Mouse (Mus musculus): ENCODE measurements around the gene Xrn1.
"Not testable (repeated sequence)": the region's sequence is repeated elsewhere in the genome, so short reads cannot be mapped to it uniquely, and the experiment has no call there.

Gene Xrn1

DNA sequence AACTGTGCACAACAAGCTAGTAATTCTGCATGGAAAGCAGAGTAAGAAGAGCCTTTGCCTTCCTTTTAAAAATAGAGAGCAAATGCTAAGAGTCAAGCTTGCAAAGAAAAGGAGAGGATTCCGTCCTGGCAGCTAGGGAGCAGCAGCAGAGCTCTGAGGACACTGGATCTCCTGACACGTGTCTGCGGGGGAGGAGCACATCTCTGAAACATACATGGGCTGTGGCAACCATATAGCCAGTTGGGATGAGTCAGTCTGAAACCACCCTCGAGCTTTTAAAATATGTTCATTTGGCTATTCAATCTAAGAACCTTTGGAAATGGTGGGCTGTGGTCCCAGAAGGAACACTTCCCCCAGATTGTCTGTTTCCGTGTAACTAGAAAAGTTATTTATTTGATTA lies 100.3 kb downstream of the Xrn1 start:
- no peak for DNase-seq

DNA sequence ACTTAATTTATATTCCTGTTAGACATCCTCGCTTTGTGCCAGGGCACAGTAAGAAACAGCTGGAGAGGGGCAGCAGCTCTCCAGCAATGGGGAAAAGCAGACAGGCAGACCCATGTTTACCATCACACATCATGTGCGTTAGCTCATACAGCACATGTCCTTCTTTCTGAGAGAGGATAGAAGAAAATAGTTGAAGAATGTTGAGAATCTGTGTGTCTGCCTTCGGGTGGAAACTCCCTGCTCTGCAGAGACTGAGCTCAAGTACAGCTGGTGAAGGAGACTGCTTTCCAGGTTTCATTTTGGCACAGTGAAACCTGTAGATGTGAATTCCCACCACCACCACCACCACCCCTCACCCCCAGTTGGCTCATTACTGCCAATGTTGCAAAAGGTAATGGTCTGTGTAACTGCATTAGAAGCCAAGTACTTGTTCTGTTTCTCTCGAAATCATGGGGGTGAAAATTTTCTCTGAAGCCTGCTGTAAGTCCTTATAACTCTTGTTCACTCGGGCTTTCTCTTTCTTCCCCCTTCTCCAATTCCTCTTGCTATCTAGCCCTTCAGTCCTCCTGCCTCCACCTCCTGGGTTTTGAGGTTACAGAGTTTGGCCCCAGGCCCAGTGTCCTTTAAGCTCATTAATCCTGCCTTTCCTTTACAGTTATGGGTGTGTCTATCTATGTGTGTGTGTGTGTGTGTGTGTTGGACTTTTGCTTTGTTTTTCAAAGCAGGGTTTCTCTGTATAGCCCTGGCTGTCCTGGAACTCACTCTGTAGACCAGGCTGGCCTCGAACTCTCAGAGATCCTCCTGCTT lies 102.1 kb downstream of the Xrn1 start:
- no peak for DNase-seq

DNA sequence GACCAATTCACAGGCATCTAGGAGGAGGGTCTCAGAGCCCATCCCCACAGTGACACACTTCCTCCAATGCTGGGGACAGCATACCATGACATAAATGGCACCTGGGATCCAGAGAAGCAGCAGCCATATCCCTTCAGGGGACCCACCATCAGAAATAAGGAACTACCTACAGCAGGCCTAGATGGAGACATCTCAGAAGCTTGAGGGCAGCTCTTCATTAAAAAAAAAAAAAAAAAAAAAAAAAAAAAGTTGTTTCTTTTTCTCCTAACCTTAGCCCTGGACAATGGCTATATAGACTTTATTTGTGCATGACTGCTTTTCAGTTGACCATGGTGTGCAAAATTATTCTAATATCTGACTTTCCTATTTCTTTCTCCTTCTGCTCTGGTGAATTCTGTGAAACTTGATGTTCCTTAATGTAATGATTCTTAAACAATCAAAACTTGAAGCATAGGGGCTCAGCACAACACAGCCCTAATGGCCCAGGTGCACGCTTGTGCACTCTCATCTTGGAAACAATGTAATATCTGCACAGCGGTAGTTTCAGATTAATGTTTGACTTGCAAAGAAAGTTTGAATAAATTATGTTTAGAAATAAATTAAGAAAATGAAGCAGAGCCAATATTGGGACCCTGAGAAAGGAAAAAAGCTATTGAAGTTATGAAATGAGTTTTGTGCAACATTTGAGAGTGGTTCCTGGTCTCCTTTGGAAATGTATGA lies 108.7 kb downstream of the Xrn1 start:
- no peak for DNase-seq

DNA sequence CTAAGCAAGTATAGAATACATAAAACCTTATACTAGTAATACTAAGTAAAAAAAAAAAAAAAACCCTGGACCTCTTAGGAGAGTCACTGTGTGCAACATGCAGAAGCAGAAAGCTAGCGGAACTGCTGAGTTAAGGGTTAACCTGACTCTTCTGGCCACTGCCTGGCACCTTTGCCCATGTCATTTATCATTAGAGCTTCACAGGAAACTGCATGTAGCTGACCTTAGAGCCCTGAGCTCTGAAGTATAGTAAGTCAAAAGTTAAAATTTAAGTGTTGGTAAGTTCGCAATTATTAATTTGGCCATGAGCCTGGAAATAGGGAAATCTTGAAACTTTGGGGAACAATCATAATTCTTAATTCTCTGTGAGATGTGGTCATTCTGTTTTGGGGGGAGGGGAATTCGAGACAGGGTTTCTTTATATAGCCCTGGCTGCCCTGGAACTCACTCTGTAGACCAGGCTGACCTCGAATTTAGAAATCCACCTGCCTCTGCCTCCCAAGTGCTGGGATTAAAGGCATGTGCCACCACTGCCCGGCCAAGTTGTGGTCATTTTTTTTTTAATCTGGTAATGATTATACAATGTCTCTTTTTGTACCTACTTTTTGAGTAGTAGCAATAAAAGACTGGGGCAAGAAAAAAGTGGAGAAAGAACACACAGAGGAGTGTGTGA lies 109.4 kb downstream of the Xrn1 start:
- DNase-seq: no peak

DNA sequence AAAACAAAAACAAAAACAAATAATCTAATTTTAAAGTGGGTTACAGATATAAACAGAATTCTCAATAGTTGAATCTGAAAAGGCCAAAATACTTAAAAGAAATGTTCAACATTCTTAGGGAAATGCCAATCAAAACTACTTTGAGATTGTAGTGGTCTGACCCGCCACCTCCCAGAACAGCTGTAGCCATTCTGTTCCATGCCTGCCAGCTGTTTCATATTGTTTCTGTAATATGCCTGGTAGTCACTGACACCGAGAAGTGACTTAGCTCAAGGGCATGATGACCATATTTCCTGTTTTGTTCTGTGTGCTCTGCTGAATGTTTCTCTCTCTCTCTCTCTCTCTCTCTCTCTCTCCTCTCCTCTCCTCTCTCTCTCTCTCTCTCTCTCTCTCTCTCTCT lies 112.9 kb downstream of the Xrn1 start:
- no peak for DNase-seq

DNA sequence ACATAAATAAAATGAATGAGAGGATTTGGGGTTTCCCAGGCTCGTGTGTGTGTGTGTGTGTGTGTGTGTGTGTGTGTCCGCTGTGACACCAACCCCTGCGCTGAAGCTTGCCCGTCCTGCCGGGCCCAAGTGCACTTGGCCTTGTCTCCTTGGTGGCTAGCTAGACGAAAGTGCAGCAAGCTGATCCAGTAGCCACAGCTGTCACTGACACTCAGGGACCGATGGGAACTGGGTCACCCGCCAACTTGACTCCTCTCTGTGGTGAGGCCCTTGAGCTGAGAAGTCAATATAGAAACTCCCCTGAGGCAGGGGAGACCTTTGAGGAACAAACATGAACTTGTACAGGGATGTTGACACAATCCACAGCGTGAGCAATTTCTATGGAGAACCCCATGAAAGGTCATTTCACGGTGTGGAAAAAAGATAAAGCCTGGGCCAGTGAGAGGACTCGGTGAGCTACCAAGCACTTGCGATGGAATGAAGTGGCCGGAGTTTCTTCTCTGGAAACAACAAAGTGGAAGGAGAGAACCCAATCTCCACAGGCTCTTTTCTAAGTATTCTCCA lies 124.3 kb downstream of the Xrn1 start:
- no peak for DNase-seq

DNA sequence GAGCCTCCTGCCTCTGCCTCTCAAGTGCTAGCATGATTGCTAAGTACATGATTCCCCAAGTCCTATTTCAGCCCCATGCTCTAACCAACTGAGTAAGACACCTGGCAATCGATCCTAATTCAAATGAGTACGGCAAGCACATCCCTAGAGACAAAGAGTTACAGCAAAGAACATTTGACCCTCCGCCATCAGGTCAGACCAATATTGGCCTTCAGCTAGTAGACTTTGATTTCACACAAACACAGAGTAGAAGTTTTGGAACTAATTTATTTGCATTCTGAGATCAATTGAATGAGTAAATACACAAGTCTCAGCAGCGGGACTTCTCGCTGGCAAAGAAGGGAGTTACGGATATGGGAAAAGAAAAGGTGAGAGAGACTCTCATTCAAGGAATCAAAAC lies 130.7 kb downstream of the Xrn1 start:
- DNase-seq: no peak

DNA sequence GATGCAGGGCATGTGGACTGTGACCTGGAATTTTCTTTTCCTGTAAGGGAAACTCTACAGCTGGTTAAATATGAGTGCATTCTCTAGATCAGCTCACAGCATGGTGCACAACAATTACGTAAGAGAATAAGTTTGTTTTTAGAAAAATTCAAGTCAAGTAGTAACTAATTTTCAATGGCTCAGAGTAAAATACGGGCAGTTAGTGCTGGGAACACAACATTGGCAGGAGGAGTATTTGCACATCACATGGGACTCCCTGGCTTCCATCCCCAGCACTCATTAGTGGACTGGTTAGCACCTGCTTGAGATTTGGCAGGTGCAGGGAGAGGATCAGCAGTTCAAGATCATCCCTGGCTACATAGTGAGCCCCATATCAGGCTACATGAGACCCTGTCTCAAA lies 133.1 kb downstream of the Xrn1 start:
- DNase-seq: no peak

DNA sequence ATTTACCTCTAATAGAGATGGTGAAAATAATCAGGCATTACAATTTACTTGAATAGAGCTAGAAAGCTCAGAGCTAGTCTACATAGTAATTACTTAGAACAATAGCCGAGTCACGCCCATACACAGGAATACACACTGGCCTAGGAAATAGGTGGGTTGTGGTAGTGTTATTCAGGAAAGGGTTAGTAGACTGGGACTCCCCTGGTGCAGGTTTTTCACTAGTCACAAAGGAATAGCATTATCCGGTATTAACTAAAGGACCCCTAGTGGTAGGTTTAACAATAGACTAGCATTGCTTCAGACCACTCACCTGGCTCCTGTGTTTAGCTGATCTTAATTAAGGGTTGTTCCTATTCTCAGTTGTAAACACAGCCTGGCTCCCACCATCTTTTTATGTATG lies 133.9 kb downstream of the Xrn1 start:
- DNase-seq: not testable (repeated sequence)

DNA sequence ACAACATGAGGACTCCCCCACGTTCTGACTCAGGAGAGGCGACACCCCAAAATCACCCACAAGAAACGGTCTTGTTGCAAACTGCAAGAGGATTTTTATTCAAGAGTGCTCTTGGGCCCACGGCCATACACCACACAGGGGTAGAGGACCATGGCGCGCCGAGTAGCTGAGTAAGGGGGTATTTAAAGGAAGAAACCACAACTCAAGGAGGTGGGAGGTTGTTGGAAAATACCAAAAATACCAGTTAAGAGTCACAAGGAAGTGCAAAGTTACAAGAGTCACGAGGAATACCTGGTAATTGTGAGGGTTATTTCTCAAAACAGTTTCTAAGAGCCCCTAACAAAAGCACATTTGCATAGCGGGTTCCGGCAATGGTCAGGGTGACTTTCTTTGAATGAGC lies 138.1 kb downstream of the Xrn1 start:
- not testable (repeated sequence) for DNase-seq

DNA sequence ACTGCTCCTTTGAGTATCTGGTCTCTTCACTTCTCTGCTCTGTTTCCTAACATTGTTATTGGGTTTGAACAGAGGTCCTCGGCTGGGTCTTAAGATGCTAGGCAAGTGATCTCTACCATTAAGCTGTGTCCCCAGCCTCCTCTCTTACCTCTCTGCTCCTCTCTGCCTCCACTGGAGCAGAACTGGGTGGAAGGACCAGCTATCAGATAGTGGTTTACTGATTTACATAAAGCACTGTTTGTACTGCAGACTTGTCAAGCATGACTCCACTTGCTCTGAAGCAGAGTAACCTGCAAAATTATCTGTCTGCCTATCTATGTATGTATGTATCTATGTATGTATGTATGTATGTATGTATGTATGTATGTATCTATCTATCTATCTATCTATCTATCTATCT lies 138.7 kb downstream of the Xrn1 start:
- DNase-seq: no peak

DNA sequence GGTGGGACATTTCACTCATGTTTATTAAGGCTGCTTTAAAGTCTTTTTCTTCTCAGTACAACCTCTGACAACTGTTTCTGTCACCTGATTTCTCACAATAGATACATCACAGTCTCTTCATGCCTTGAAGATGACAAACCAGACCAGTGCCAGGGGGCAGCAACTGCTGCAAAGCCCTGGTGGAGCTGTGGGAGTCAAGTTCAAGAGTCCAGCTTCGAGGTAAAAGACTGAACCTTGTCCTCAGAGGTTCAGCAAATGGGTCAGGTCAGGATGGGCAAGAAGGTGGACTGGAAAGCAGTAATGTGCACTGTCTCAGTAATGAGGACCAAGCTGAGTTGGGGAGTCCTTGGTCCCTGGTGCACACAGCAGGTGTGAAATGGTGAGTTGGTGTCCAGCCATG lies 139.8 kb downstream of the Xrn1 start:
- DNase-seq: no peak

DNA sequence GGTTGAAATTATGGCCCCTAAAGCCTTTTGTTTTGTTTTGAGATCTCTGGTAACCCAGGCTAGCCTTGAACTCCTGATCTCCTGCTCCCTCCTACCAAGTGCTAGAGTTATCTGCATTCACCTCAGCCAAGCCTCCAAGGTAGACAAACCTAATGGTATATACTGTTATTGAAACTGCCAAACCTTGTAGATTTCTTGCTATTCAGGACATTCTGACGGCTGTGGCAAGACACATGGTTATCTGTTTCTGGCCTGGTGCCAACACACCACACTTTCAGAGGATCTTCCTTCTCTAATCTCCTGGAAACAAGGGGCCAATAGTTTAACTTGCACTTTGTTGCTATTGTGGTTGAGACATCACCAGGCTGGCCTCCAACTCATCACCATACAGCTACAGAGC lies 140.6 kb downstream of the Xrn1 start:
- no peak for DNase-seq

DNA sequence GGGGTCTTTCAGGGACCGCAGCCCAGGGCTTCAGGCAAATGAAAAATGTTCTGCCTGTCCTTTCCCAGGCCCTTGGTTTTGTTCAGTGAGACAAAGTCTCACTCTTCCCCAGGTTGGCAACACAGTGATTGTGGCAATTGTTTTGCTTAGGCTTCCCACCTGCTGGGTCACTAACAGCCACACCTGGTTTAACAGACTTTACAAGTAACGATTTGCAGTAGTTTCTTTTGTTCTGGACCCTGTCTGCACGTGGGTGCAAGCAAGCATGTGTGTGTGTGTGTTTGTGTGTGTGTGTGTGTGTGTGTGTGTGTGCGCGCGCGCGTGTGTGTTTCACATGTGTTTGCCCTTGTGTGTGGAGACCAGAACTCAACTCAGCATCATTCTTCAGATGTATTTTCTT lies 148.3 kb downstream of the Xrn1 start:
- DNase-seq: no peak

Data from thymus, postnatal 36 days (tissue).